Mouse (Mus musculus) thymus, adult 2 months (tissue): Measurements from ENCODE around the gene Exph5. TPM values are rescaled to one million over a fixed set of nuclear protein-coding genes. Genes with fewer than 3 reads are reported as not detected.

Experiments
- DNase-seq: peaks from one replicate; pipeline ENCODE4 v3.0.0; 2021
- H3K27ac ChIP-seq: fragments of 200-500 bp; 2 replicates; pipeline ENCODE4 v1.5.1; 2012; ENCODE audit warnings: low read length, control low read depth; ENCODE audit not compliant: control insufficient read depth, insufficient read depth
- H3K27me3 ChIP-seq: fragments of 200-500 bp; 2 replicates; pipeline ENCODE4 v1.6.1; 2012; ENCODE audit warnings: mild to moderate bottlenecking, low read length, moderate library complexity, mixed read lengths; ENCODE audit not compliant: control insufficient read depth, insufficient read depth
- H3K36me3 ChIP-seq: fragments of 200-500 bp; 2 replicates; pipeline ENCODE4 v1.6.1; 2012; ENCODE audit warnings: mild to moderate bottlenecking, low read length, moderate library complexity; ENCODE audit not compliant: control insufficient read depth, insufficient read depth
- H3K4me1 ChIP-seq: fragments of 200-500 bp; replicated peaks from 2 replicates; pipeline ENCODE4 v1.6.1; 2012; ENCODE audit warnings: low read length; ENCODE audit not compliant: control insufficient read depth, insufficient read depth
- H3K4me3 ChIP-seq: fragments of 200-500 bp; 2 replicates; pipeline ENCODE4 v1.5.1; 2012; ENCODE audit warnings: mild to moderate bottlenecking, low read length, control low read depth, moderate library complexity; ENCODE audit not compliant: control insufficient read depth, insufficient read depth
- CTCF ChIP-seq: fragments of 200-500 bp; IDR thresholded peaks from 2 replicates; pipeline ENCODE4 v1.5.1; 2012; ENCODE audit warnings: mild to moderate bottlenecking, control low read depth, low read length, moderate library complexity, borderline replicate concordance; ENCODE audit not compliant: control insufficient read depth, poor library complexity, insufficient read depth; ENCODE audit errors: extremely low read depth
- POLR2A ChIP-seq: fragments of 200-500 bp; IDR thresholded peaks from 2 replicates; pipeline ENCODE4 v1.6.1; 2012; ENCODE audit warnings: mild to moderate bottlenecking, low read length, control low read depth, moderate library complexity; ENCODE audit not compliant: control insufficient read depth, poor library complexity, insufficient read depth; ENCODE audit errors: extremely low read depth
- WGBS: fragments of 180-500 bp; shearing (Covaris S2); methylation state at CpG from one replicate; pipeline ENCODE4 v1.1.7; 2018; 5-methylcytosine and 5-hydroxymethylcytosine counted together
- polyA plus RNA-seq: library from polyadenylated mRNA; depleted of rRNA; stranded (reverse); fragments of >200 nt; gene quantifications from 2 replicates; pipeline ENCODE4 v1.2.3, GENCODE M21; 2012

The Exph5 gene
- polyA plus RNA-seq, 1 experiment, result 0.47 TPM

- Histone ChIP-seq H3K4me3 (no peak within 1 kb of the TSS), H3K27ac (no peak within 1 kb of the TSS), H3K36me3 (no peaks in the 10 kb centered on the region), H3K4me1 (peaks cover 17% of the 10 kb centered on the region), H3K27me3 (no peaks in the 10 kb centered on the region)
- DNase-seq, result no peak
- TF ChIP-seq CTCF, result no peak
- no peak for TF ChIP-seq POLR2A
- 47% methylated on average over 11 of the region's 11 CpGs for WGBS
Observed at GRCm38 (mm10) chr9:53402291-53402711, 100.8 kb downstream of the Exph5 start, which contains the start of gene 4930550C14Rik. TSS of gene 4930550C14Rik (plus strand) at chr9:53402325.

- DNase-seq, result no peak
- no peak for TF ChIP-seq POLR2A
- no peak for TF ChIP-seq CTCF
- Histone ChIP-seq H3K4me1 (peaks cover 13% of the 10 kb centered on the region), H3K27ac (no peak overlapping the region), H3K36me3 (no peaks in the 10 kb centered on the region), H3K4me3 (no peak overlapping the region), H3K27me3 (no peaks in the 10 kb centered on the region)
- 93% methylated on average over 8 of the region's 8 CpGs for WGBS
Observed at GRCm38 (mm10) chr9:53402991-53403390, 101.5 kb downstream of the Exph5 start.

- TF ChIP-seq POLR2A (no peak), CTCF (no peak)
- WGBS, result 91% methylated on average over 6 of the region's 6 CpGs
Observed at GRCm38 (mm10) chr9:53404050-53404752, 102.7 kb downstream of the Exph5 start.

GRCm38 (mm10) chr9:53404753-53405722, 103.6 kb downstream of the Exph5 start:
- H3K4me1 ChIP-seq, result peaks cover 14% of the 10 kb centered on the region
- H3K27me3 ChIP-seq, result no peaks in the 10 kb centered on the region
- TF ChIP-seq CTCF, result no peak
- TF ChIP-seq POLR2A, result no peak
- DNase-seq, result peak; percentile 86
- H3K36me3 ChIP-seq, result no peaks in the 10 kb centered on the region
- WGBS, result 16% methylated on average over 21 of the region's 21 CpGs
- H3K4me3 ChIP-seq, result peak overlapping the region; percentile 53
- H3K27ac ChIP-seq, result peak overlapping the region; percentile 81

More at GRCm38 (mm10) chr9:53404050-53404752, 102.7 kb downstream of the Exph5 start:
- H3K4me3 ChIP-seq, result no peak overlapping the region
- H3K27ac ChIP-seq, result no peak overlapping the region
- H3K4me1 ChIP-seq, result peaks cover 13% of the 10 kb centered on the region
- no peaks in the 10 kb centered on the region for H3K27me3 ChIP-seq
- no peak for DNase-seq
- H3K36me3 ChIP-seq, result no peaks in the 10 kb centered on the region

- peak overlapping the region; percentile 70; the same call in 1 of the 2 replicates for H3K27ac ChIP-seq
- H3K4me1 ChIP-seq, result peaks cover 13% of the 10 kb centered on the region
- no peak for DNase-seq
- TF ChIP-seq POLR2A (no peak), CTCF (no peak)
- WGBS, result 89% methylated on average over 4 of the region's 4 CpGs
- H3K27me3 ChIP-seq, result no peaks in the 10 kb centered on the region
- H3K36me3 ChIP-seq, result no peaks in the 10 kb centered on the region
- no peak overlapping the region for H3K4me3 ChIP-seq
Observed at GRCm38 (mm10) chr9:53408548-53408947, 107.1 kb downstream of the Exph5 start.

GRCm38 (mm10) chr9:53408953-53409361, 107.5 kb downstream of the Exph5 start:
- Histone ChIP-seq H3K4me3 (no peak overlapping the region), H3K27me3 (no peaks in the 10 kb centered on the region), H3K4me1 (peaks cover 13% of the 10 kb centered on the region), H3K36me3 (no peaks in the 10 kb centered on the region), H3K27ac (no peak overlapping the region)
- WGBS, result 85% methylated on average over 2 of the region's 2 CpGs
- DNase-seq, result no peak
- TF ChIP-seq POLR2A (no peak), CTCF (no peak)
